ENCODE assay signal across 13 mouse cellular contexts in genomic region chr19:24543386-24544350, GRCm38 (mm10). TPM values are rescaled to one million over a fixed set of nuclear protein-coding genes. Genes with fewer than 3 reads are reported as not detected.
DNase-seq lines count a peak whose midpoint lies in the region; ATAC-seq lines count a peak whose summit lies in the region.
"Had no signal": no experiment of that assay in that cellular context is flagged by ENCODE, and none has a peak within 500 bp of the region (broad histone marks: within the 10 kb centered on the region; RNA-seq: fewer than 3 reads in every experiment).

No protein-coding gene starts in this region.

- H3K9me3 ChIP-seq in heart, embryonic 12.5 days (replicated peaks): peaks cover 9% of the 10 kb centered on the region
- H3K9me3 ChIP-seq in heart, embryonic 14.5 days (ENCODE audit: control insufficient read depth, low read length): peaks cover 13% of the 10 kb centered on the region
- H3K9me3 ChIP-seq in neural tube, embryonic 15.5 days (replicated peaks): no peaks in the 10 kb centered on the region; the same call in 1 of the 2 replicates
- H3K9me3 ChIP-seq: hindbrain, embryonic 15.5 days had no signal

- H3K4me2 ChIP-seq in heart, embryonic 12.5 days: no peak overlapping the region
- peak overlapping the region; percentile 2; the same call in 1 of the 2 replicates for H3K4me2 ChIP-seq in heart, embryonic 14.5 days (ENCODE audit: low read length)
- no peak overlapping the region for H3K4me2 ChIP-seq in neural tube, embryonic 15.5 days
- H3K4me2 ChIP-seq: hindbrain, embryonic 15.5 days; liver, embryonic 11.5 days had no signal

- H3K9ac ChIP-seq in heart, embryonic 12.5 days: no peak overlapping the region
- no peak overlapping the region for H3K9ac ChIP-seq in heart, embryonic 14.5 days (ENCODE audit: low read length)
- H3K9ac ChIP-seq in neural tube, embryonic 15.5 days (replicated peaks): no peak overlapping the region
- H3K9ac ChIP-seq: hindbrain, embryonic 15.5 days had no signal

- no peak for DNase-seq in heart, adult 9 months (ENCODE audit: low spot score in 2 of 2)
- DNase-seq in heart, postnatal 4 days: peak; percentile 28
- DNase-seq in lung, postnatal 25 days (ENCODE audit: low spot score): peak; percentile 63
- no peak for DNase-seq in layer of hippocampus, adult 8-10 months (ENCODE audit: low spot score in 2 of 2)
- no peak for DNase-seq in right cerebral cortex, postnatal 25 days
- DNase-seq: thymus, postnatal 14 days had no signal

- peaks cover 38% of the 10 kb centered on the region for H3K4me1 ChIP-seq in heart, embryonic 12.5 days (replicated peaks)
- peaks cover 15 to 39% of the 10 kb centered on the region in 2 experiments for H3K4me1 ChIP-seq in heart, embryonic 14.5 days (ENCODE audit: control insufficient read depth in 2 of 2, insufficient read depth in 2 of 2, low read length in 2 of 2)
- H3K4me1 ChIP-seq in neural tube, embryonic 15.5 days: no peaks in the 10 kb centered on the region
- H3K4me1 ChIP-seq: hindbrain, embryonic 15.5 days had no signal

- 0 out of 2 replicates have a peak, but pooled peaks have one; percentile 11 for ATAC-seq in heart, embryonic 12.5 days (ENCODE audit: insufficient number of reproducible peaks, low FRiP score)
- peak; percentile 64 for ATAC-seq in heart, embryonic 14.5 days (ENCODE audit: insufficient number of reproducible peaks, insufficient read depth, low FRiP score, low read depth)
- no peak for ATAC-seq in neural tube, embryonic 15.5 days (ENCODE audit: low FRiP score)
- ATAC-seq: CD4-positive, CD25-positive, alpha-beta regulatory T cell, adult 4 months had no signal

- H3K36me3 ChIP-seq in heart, embryonic 12.5 days: peaks cover 8% of the 10 kb centered on the region; the same call in 1 of the 2 replicates
- no peaks in the 10 kb centered on the region for H3K36me3 ChIP-seq in heart, embryonic 14.5 days (ENCODE audit: control insufficient read depth, insufficient read depth, low read length)
- H3K36me3 ChIP-seq in neural tube, embryonic 15.5 days: no peaks in the 10 kb centered on the region
- H3K36me3 ChIP-seq: hindbrain, embryonic 15.5 days had no signal

- H3K27me3 ChIP-seq in heart, embryonic 12.5 days (replicated peaks): no peaks in the 10 kb centered on the region
- H3K27me3 ChIP-seq in heart, embryonic 14.5 days (ENCODE audit: control insufficient read depth, insufficient read depth, low read length): no peaks in the 10 kb centered on the region
- H3K27me3 ChIP-seq in neural tube, embryonic 15.5 days (replicated peaks): no peaks in the 10 kb centered on the region
- H3K27me3 ChIP-seq: hindbrain, embryonic 15.5 days had no signal

- H3K27ac ChIP-seq in heart, embryonic 12.5 days (ENCODE audit: poor library complexity, severe bottlenecking): peak overlapping the region; percentile 6; the same call in 1 of the 2 replicates
- peak overlapping the region; percentile 51 to 65 for H3K27ac ChIP-seq in heart, embryonic 14.5 days (replicated peaks in 1 of 2; ENCODE audit: control insufficient read depth in 1 of 2, insufficient read depth in 1 of 2, low read depth in 2 of 2, low read length in 2 of 2)
- no peak overlapping the region for H3K27ac ChIP-seq in neural tube, embryonic 15.5 days (replicated peaks)
- H3K27ac ChIP-seq: hindbrain, embryonic 15.5 days; kidney, postnatal 0 days had no signal

- WGBS in heart, embryonic 12.5 days: 57% methylated on average over 14 of the region's 14 CpGs
- WGBS in heart, embryonic 14.5 days: 35% methylated on average over 14 of the region's 14 CpGs
- WGBS in neural tube, embryonic 15.5 days: 74% methylated on average over 14 of the region's 14 CpGs

- H3K4me3 ChIP-seq in heart, embryonic 12.5 days: no peak overlapping the region
- no peak overlapping the region for H3K4me3 ChIP-seq in heart, embryonic 14.5 days (ENCODE audit: control insufficient read depth in 1 of 2, insufficient read depth in 1 of 2, low read depth in 1 of 2, low read length in 2 of 2)
- H3K4me3 ChIP-seq in neural tube, embryonic 15.5 days (replicated peaks): no peak overlapping the region
- H3K4me3 ChIP-seq: hindbrain, embryonic 15.5 days had no signal

RNA-seq across cellular contexts. Expression of gene Pip5k1b, which starts 12.0 kb away (rescaled TPM):
- polyA plus RNA-seq in heart, embryonic 12.5 days (2016; fragmentation: Nextera tagmentation; extraction: Ambion mirVana): 8.6 and 9.4 TPM in 2 replicates
- 10.5 and 10.9 TPM in 2 replicates for polyA plus RNA-seq in heart, embryonic 14.5 days (2014; fragmentation: Nextera tagmentation; extraction: Ambion mirVana)
- 10 to 100 TPM; 29.9 to 31.2 TPM for total RNA-seq in heart, postnatal 4 days (2021)
- polyA plus RNA-seq in neural tube, embryonic 15.5 days (2015; fragmentation: Nextera tagmentation; extraction: Ambion mirVana): 1.6 and 2.6 TPM in 2 replicates
- total RNA-seq in layer of hippocampus, adult 8-10 months (2022): 10 to 100 TPM; 51.7 to 64.3 (median 57.6) TPM

Comparison
In these comparisons a context has a peak if more than half of its experiments do, and no peak if none do; other contexts are left out.
1. DNase-seq: peak in heart, postnatal 4 days (single experiment) and lung, postnatal 25 days (single experiment); none in heart, adult 9 months (0 of 2), layer of hippocampus, adult 8-10 months (0 of 2) and right cerebral cortex, postnatal 25 days (single experiment).